Mouse (Mus musculus) urinary bladder, adult 18-20 months (tissue): ENCODE data around the gene Mdfic.

ENCODE experiments used
- DNase-seq, 2 experiments: peaks; one replicate each; pipeline ENCODE4 v3.0.0; 2022; ENCODE audit warnings: low spot score in 2 of 2, mixed read lengths in 2 of 2

Gene Mdfic

GRCm38 (mm10) chr6:15739132-15739531 lies 18.7 kb downstream of the Mdfic start:
- DNase-seq, result no peak

GRCm38 (mm10) chr6:15742591-15743149 lies 22.2 kb downstream of the Mdfic start:
- DNase-seq, result no peak

GRCm38 (mm10) chr6:15743291-15743792 lies 22.9 kb downstream of the Mdfic start:
- peak in 1 of 2 experiments; percentile 22 for DNase-seq

- no peak for DNase-seq
Observed at GRCm38 (mm10) chr6:15743793-15744192, 23.3 kb downstream of the Mdfic start.

GRCm38 (mm10) chr6:15745313-15745712 lies 24.9 kb downstream of the Mdfic start:
- no peak for DNase-seq

GRCm38 (mm10) chr6:15745891-15746290 lies 25.4 kb downstream of the Mdfic start:
- no peak for DNase-seq

- DNase-seq, result no peak
Observed at GRCm38 (mm10) chr6:15747396-15748155, 27.1 kb downstream of the Mdfic start.

- DNase-seq, result no peak
Observed at GRCm38 (mm10) chr6:15748236-15748635, 27.8 kb downstream of the Mdfic start.

GRCm38 (mm10) chr6:15748943-15749342 lies 28.5 kb downstream of the Mdfic start:
- DNase-seq, result no peak

GRCm38 (mm10) chr6:15750101-15750500 lies 29.6 kb downstream of the Mdfic start:
- DNase-seq, result no peak

- no peak for DNase-seq
Observed at GRCm38 (mm10) chr6:15751375-15751774, 30.9 kb downstream of the Mdfic start.

GRCm38 (mm10) chr6:15752160-15752559 lies 31.7 kb downstream of the Mdfic start:
- no peak for DNase-seq

- no peak for DNase-seq
Observed at GRCm38 (mm10) chr6:15753208-15753607, 32.7 kb downstream of the Mdfic start.

GRCm38 (mm10) chr6:15758394-15758793 lies 37.9 kb downstream of the Mdfic start:
- no peak for DNase-seq

- no peak for DNase-seq
Observed at GRCm38 (mm10) chr6:15760750-15761149, 40.3 kb downstream of the Mdfic start.

- no peak for DNase-seq
Observed at GRCm38 (mm10) chr6:15764039-15764438, 43.6 kb downstream of the Mdfic start.

- DNase-seq, result no peak
Observed at GRCm38 (mm10) chr6:15767460-15767859, 47.0 kb downstream of the Mdfic start.

GRCm38 (mm10) chr6:15770128-15770527 lies 49.7 kb downstream of the Mdfic start:
- DNase-seq, result no peak

GRCm38 (mm10) chr6:15777070-15777469 lies 56.6 kb downstream of the Mdfic start:
- DNase-seq, result no peak

- DNase-seq, result no peak
Observed at GRCm38 (mm10) chr6:15780127-15780526, 59.7 kb downstream of the Mdfic start.

GRCm38 (mm10) chr6:15780688-15781087 lies 60.2 kb downstream of the Mdfic start:
- no peak for DNase-seq

GRCm38 (mm10) chr6:15789523-15790500 lies 69.4 kb downstream of the Mdfic start:
- DNase-seq, result peak; percentile 46 to 57
